Mouse (Mus musculus): ENCODE data around the gene Rcn3.
A peak's percentile ranks its signal among the peaks of the same experiment; 100 is the strongest.
"Not testable (repeated sequence)": the region's sequence is repeated elsewhere in the genome, so short reads cannot be mapped to it uniquely, and the experiment has no call there.

Gene Rcn3

DNA sequence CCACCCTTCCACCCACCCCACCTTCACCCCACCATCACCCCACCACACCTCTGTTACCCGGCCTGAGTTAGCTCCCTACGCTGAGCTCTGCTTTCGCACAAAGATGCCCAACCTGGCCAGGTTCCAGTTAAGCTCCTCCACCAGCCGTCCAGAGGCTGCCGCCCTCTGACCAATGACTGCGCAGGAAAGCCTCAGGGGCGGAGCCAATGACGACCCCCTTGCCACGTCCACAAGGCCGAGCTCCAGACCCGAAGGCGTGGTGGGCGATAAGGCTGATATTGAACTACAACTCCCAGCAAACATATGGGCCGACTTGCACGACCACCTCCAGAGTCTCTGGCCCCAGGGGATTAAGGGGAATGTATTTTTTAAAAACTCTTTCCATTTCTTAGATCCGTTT, at the start of gene Rcn3:
Gene Rcn3 (minus strand): TSS at position 174 of the 400 bp plus-strand sequence.
- no peak for DNase-seq (ENCODE audit: low read depth, low spot score)

DNA sequence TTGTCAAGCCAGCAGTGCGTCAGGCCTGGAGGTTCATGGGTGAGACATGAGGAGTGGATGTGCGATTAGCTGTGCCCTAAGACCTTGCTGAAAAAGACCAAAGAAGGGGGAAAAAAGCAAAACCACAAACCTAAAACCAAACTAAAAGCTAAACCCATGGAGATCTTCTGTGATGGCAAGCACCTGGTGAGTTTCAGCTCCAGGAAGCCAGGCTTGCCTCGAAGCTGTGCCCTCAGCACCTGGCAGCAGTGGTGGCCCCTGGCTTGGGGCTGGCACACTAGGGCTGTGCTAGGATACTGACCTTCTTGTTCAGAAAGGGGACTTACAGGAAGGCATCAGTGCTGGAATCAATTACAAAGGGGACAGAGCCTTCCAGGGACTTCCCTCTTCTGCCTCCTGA, 49.3 kb upstream of the Rcn3 start:
- no peak for DNase-seq (ENCODE audit: low read depth, low spot score)

DNA sequence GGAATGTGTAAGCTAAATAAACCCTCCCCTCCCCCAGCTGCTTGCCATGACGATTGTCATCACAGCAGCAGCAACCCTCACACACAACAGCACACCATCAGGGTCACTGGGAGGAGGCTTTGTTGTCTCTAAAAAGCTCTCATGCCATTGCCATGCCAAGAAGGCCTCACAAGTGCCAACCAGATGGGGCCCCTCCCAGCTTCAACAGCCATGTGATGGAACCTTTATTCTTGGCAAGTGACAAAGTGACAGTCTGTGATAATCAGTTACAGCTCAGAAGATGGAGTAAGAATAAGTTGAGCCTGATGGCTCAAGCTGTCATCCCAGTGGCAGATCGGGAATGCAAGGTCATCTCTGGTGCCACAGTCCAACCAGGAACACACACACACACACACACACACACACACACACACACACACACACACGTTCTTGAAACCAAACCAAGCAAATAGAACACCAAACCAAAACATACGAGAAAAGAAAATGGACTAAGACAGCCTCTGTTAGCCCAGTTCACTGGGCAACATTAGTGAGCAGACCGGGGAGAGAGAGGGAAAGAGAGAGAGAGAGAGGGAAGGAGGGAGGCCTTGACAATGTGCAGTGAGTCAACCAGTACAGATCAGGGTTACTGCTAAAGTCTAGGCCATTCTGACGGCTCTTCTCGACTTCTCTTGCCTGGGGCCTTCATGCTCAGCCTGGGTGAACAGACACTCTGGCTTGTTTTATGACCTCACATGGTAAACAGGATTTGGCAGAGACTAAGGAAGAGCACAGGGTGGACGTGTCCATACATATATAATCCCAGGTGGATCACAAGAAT, 48.1 kb upstream of the Rcn3 start:
- no peak for DNase-seq (ENCODE audit: low read depth, low spot score)

DNA sequence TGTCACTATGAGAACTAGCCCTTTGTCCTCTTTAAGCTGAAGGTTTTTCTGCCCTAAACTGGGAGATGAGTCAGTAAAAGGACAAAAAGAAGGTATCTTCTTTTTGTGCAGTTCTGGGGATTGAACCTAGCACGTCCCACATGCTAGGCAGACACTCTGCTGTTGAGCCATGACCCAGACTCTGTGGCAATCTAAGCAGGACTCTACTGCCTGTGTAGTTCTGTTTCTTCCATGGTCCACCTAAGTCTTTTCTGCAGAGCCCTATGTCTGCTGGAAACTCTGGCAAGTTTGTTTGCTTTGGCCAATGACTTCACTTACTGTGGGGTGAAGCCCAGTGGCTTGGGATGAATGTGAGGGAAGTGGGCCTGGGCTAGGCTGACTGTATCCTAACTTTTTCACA, 46.4 kb upstream of the Rcn3 start:
- no peak for DNase-seq (ENCODE audit: low read depth, low spot score)

DNA sequence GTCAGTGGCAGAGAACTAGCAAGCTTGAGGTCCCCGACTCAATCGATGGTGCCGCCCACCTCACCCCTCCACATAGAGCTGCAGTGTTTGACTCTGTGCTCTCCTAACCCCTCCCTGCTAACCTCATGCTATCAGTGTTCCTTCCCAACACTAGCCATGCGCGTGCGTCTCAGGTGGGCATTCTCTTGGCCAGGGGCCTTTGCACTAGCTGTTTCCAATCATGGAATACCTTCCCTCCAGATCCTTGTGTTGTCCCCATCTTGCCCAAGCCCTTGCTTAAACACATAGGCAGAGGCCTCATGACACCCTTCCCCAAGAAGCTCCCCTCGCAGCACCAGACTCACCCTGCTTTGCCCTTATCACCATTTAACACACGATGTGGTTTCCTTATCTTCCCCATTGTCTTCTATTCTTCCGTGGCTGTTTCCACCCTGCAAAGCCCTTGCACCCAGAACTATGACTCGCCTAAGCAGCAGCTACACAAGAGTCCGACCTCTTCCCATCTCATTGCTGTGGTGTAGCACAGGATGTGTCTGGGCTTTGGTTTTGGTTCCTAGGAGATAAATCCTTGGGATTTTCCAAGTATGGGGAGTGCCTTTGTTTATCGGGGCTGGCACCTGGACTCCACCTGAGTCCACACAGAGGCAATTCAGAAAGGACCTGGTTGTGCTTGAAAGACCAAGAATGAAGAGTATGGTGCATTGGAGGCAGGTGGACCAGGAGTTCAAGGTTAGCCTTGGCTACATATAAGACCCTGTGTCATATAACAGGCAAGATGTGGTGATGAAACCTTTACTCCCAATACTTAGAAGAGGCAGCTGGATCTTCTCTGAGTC, 45.4 kb upstream of the Rcn3 start:
- no peak for DNase-seq (ENCODE audit: low read depth, low spot score)

DNA sequence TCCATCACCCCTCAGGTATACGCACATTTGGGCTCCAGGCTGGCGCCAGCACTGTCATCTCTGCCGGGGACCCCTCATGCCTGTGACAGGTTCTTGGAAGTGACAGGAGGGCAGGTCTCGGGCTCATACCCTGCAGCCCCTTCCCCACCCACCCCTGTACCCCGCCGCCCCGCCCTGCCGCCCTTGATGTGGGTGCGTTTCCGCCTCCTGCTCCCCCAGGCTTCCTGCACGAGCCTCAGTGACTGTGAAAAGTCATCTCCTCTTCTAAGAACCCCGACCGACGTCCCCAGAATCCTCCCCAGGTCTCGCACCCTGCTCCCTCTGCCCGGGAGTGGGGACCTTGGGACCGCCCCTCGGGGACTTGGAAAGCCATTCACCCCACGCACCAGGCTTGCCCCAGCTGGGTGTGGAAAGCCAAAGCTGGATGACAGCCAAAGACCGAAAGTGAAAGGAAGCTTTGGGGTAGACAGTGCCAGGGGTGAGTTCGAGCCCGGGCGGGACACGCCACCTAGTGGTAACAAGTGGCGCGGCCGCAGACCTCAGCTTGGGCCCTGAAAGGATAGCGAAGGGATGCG, 44.1 kb upstream of the Rcn3 start, which contains the start of the genes Gm45713 and Flt3l:
Gene Gm45713 (minus strand): TSS at position 239 of the 575 bp plus-strand sequence.
Gene Flt3l (minus strand): TSS at position 440 of the 575 bp plus-strand sequence.
- no peak for DNase-seq (ENCODE audit: low read depth, low spot score)

DNA sequence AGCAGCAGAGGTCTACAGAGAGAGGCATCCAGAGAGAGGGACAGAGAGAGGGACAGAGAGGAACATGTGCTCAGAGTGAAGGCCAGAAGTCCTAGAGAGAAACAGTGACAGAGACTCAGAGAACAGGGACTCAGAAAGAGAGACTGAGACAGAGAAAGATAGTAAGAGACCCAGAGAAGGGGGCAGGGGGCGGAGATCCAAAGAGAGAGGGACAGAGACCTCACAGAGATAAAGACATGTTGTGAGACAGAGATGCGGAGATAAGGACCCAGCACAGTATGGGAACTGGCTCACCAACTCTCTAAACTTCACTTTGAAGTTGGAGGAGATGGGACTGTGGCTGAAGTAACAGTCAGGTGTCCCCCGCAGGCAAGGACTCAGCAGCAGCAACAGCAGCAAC, 43.3 kb upstream of the Rcn3 start:
- no peak for DNase-seq (ENCODE audit: low read depth, low spot score)

DNA sequence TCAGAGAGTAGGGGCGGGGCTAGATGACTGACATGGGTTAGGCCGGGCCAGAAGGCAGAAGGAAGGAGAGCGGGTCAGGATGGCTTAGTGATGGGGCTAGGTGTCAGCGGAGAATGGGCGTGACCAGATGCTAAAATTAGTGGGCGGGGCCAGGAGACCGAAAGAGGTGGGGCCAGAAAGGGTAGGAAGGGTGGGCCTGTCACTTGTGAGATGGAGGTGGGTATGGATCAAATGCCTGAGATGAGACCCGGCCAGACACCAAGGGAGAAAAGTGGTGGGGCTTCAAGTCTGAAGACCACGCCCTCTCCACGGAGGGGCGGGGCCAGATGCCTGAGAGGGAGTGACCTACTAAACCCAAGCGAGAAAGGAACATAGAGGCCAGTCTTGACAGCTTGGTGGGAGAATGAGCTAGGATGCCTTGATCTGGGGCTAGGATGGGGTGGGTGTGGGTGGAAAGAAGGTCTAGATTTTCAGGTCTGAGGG, 42.6 kb upstream of the Rcn3 start:
- DNase-seq (ENCODE audit: low read depth, low spot score), result peak; percentile 88

DNA sequence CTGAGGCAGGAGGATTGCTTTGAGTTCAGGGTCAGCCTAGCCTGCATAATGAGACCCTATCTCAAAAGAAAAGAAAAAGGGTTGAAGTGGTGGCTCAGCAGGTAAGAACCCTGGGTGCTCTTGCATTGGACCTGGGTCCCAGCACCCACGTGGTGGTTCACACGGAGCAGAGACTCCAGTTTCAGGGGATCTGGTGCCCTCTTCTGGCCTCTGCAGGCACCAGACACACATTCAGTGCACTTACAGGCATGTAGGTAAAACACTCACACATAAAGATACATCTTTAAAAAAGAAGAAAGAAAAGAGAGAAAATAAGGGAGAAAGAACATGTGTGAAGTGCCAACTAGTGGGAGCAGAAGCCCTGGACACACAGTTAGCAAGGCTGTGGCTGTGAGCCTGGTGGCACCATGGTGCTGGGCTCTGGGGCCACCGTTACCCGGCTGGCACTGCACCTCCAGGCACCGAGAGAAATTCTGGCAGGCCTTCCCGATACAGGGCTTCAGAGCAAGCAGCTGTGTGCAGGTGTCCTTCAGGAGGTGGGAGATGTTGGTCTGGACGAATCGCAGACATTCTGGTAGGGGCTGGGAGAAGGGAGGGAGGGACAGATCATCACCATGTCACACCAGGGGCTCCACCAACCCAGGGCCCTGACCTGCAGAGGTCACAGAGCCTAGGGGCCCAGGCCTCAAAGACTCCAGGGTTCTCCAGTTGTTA, 41.6 kb upstream of the Rcn3 start:
- DNase-seq (ENCODE audit: low read depth, low spot score), result no peak

DNA sequence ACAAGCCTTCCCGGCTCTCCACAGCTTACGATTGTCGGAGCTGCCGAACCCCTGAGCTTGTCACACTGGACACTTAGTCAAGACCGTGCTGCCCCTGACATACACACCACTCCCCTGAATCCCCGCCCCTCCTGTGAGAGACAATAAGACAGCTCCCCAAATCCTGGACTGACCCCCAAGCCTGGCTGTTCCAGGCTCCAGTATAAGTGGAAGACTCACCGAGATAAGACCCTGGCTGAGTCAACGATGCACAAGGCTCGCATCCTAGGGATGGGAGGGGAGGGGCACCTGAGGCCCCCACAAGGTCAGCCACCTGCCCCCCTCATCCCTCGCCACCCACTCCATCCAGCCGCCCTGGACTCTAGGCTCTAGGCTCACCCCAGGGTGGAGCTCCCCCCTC, 39.8 kb upstream of the Rcn3 start:
- DNase-seq (ENCODE audit: low read depth, low spot score), result no peak

DNA sequence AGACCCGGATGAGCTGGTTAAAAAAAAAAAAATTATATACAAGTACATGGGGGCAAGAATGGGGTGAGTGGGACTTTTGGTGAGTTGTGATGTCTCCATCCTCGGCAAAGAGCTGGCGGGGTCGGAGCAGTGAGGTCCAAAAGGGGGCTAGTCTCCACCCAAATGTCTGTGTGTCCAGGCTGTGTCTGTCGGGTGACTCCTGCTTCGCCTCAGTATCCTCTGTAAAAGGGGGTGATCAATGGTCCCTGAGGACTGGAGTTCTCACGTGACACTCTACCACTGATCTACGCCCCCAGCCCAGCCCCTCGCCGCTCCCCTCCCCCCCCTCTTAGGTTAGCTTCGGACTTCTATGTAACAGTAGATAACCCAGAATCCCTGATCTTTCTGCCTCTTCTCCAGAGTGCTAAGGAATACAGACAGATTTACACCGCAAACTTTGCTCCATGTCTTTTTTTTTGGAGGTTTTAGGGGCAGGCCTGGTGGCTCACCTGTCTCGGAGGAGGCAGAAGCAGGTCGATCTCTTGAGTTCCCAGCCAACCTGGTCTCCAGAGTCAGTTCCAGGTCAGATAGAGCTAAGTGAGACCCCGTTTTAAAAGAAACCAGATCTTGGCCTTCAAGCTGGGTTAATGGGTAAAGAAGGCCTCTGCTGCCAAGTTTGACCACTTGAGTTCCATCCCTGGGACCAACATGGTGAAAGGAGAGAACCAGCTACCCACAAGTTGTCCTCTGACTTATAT, 37.9 kb upstream of the Rcn3 start:
- DNase-seq (ENCODE audit: low read depth, low spot score), result no peak

DNA sequence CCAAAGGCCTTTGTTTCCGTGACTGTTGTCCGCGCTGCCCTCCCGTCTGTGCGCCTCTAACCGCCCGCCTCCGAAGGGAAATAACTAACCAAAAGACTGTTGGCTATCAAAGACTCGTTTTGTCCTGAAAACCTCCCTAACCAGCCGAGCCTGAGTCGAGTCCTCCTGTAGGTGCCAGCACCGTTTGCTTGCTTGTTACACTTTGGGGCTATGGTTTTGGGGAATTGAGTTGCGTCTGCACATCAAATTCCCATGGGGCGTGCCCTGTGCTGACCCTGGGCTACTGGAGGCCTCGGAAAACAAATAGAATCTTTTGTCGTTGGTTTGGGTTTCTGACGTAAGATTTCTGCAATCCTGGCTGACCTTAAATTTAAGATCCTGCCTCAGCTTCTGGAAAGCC, 37.3 kb upstream of the Rcn3 start:
- DNase-seq (ENCODE audit: low read depth, low spot score), result no peak

DNA sequence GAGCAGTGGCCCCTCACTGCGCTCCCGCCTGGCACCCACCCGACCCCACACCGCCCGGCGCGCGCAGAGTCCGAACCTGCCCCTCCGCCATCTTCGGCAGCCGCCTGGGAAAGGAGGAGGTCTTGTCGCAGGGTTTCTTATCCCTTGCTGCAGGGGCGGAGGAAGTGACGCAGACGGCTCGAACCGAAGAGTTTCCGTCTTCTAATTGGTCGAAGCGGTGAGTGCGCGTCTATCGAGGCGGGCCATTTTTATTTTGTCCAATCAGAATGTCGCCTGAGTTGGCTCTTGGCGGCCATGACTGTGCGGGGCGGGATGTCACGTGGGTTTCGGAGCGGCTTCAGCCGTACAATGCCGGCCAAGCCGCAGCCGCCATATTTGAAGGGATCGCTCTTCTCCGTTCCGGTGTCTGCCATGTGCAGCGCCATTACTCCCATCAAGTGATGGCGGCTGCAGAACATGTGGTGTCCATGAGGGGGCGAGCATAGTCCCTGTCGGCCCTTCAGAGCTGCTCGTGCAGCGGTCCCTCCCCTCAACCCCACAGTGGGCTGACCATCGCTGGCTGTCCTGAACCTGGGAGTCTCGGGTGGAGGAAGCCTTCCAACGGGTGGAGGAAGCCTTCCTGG, 36.7 kb upstream of the Rcn3 start, which contains the start of gene Rpl13a:
Gene Rpl13a (minus strand): TSS at position 138 of the 623 bp plus-strand sequence.
- peak; percentile 96 for DNase-seq (ENCODE audit: low read depth, low spot score)

DNA sequence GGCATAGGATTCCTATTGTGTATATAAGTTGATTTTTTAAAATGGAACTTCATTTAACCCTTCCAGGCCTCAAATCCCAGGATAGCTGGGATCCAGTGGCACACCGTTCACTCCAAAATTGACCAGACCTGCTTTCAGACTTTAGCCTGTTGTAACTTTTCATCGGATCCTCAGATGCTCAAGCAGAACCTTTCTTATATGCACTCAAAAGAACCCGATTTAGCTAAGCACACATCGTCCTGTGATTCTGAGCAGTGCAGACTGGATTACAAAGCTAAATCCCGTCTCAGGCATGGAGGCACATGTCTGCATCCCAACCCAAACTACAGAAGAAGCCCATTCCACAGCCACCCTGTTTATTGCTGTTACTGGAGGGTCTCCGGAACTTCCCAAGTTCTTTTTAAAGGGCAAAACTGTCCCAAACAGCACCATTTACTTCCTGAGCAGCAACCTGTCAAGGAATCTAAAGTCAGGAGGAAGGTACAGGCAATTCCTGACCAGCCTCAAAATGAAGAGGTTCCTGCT, 35.7 kb upstream of the Rcn3 start:
- no peak for DNase-seq (ENCODE audit: low read depth, low spot score)

DNA sequence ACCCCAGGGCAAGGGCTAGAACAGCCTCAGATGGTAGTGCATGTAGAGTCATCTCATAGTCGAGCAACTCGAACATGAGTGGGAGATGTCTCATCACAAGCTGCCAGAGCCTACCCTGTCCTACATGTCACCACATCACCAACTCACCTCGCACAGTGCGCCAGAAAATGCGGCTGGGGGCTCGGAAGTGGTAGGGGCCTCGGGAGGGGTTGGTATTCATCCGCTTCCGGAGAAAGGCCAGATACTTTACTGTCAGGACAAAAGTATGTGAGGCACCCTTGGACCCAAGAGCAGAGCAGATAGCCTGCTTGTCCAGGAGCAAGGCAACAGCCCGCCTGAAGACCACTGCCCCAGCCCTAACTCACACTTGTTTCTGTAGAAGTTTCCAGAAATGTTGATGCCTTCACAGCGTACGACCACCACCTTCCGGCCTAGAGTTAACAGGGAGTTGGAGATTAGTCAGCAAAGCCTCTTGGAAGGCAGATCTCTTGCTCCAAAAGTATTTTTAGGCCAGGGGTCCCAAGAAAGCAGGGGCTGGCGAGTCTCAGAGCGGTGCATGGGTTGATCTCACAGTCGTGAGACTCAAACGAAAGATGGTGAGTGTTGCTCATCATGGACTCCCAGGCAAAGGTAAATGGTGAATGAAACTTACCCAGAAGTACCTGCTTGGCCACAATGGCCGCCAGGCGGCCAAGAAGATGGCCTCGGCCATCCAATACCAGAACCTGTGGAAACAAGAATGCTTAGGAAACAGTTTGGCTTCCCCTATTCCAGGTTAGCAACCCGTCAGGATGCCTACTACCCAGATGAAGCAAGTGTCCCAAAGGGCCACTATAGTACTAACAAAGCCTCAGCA, 35.1 kb upstream of the Rcn3 start:
- no peak for DNase-seq (ENCODE audit: low read depth, low spot score)

DNA sequence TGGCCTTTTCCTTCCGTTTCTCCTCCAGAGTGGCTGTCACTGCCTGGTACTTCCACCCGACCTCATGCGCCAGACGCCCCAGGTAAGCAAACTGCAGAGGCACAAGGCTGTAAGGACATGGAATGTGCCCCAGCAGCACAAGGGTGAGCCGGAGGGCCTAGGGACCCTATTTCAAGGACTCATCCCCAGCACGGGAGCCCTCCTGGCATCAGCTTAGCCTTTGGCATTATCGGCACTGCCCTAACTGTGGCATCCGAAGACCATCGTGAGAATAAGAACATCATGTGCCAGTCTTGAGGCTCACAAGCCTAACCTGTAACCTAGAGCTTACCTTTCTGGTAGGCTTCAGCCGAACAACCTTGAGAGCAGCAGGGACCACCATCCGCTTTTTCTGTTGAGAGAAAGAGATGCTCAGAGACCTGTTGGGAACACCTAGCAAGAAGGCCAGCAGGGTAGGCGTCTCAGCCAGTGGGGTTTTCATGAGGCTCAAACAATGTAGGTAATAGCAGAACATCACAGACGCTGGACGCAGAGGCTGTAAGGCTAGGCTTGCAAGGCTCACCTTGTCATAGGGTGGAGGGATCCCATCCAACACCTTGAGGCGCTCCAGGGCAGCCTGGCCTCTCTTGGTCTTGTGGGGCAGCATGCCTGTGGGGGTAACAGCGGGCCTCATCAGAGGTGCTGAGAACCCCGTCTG, 34.3 kb upstream of the Rcn3 start:
- DNase-seq (ENCODE audit: low read depth, low spot score), result no peak

DNA sequence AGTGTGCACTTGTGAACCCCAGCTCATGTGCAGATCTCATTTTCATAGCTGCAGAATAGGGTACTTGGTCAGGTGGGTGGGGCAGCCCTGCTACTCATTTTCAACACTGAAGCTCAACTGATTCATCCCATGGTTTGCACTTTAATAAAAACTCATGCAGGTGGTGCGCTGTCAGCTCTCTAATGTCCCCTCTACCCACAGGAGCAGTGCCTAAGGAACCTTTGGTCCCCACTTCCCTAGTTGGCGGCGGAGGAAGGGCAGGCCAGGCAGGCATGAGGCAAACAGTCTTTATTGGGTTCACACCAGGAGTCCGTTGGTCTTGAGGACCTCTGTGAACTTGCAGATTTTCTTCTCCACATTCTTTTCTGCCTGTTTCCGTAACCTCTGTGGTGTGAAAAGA, 33.6 kb upstream of the Rcn3 start:
- DNase-seq (ENCODE audit: low read depth, low spot score), result not testable (repeated sequence)

DNA sequence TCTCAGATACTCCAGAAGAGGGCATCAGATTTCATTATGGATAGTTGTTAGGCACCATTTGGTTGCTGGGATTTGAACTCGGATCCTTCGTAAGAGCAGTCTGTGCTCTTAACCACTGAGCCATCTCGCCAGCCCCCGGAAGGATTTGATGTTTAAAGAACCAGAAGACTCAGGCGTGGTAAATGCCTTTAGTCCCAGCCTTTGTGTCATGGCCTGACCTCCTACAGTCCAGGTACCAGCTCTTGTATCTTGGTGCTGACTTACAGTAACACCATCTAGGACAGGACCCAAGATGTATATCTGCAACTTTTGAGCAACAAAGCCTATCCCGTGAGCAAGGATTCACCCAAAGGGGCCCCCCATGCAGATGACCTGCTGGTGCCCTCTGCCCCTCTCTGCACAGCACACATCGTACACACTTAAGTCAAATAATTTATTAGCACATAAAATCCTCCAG, 33.2 kb upstream of the Rcn3 start:
- DNase-seq (ENCODE audit: low read depth, low spot score), result no peak

All from WW6 (cell line).